Mouse (Mus musculus) kidney, embryonic 14.5 days (tissue): ENCODE measurements at regions not wholly inside any gene's neighbourhood (a gene's known extent, or its start where the extent isn't known, plus 50 kb on each side); places are given as distances from the start of the nearest gene placed in this dataset.

Experiments used
- ATAC-seq: fragments of 200-750 bp; cut with Nextera tagmentation; 2 replicates; pipeline ENCODE4 v1.8.0; 2017; ENCODE audit warnings: moderate number of reproducible peaks, mild to moderate bottlenecking, moderate TSS enrichment, moderate library complexity; ENCODE audit not compliant: low FRiP score, low TSS enrichment
- H3K27ac ChIP-seq: fragments of 300-500 bp; sonication (generic); 2 replicates; pipeline ENCODE4 v1.5.1; 2014; ENCODE audit warnings: low read depth, mild to moderate bottlenecking, low read length, moderate library complexity, mixed read lengths
- H3K27me3 ChIP-seq: fragments of 300-500 bp; sonication (generic); 2 replicates; pipeline ENCODE4 v1.6.1; 2014; ENCODE audit warnings: mild to moderate bottlenecking, low read length; ENCODE audit not compliant: control insufficient read depth, insufficient read depth
- H3K36me3 ChIP-seq: fragments of 300-500 bp; sonication (generic); 2 replicates; pipeline ENCODE4 v1.6.1; 2014; ENCODE audit warnings: low read length, mixed read lengths; ENCODE audit not compliant: control insufficient read depth, insufficient read depth
- H3K4me1 ChIP-seq: fragments of 300-500 bp; sonication (generic); 2 replicates; pipeline ENCODE4 v1.6.1; 2014; ENCODE audit warnings: low read length, mixed read lengths; ENCODE audit not compliant: control insufficient read depth, insufficient read depth
- H3K4me2 ChIP-seq: fragments of 300-500 bp; sonication (generic); replicated peaks from 2 replicates; pipeline ENCODE4 v1.6.1; 2014; ENCODE audit warnings: low read depth, mild to moderate bottlenecking, low read length
- H3K4me3 ChIP-seq: fragments of 300-500 bp; sonication (generic); 2 replicates; pipeline ENCODE4 v1.5.1; 2014; ENCODE audit warnings: mild to moderate bottlenecking, low read length
- H3K9ac ChIP-seq: fragments of 300-500 bp; sonication (generic); 2 replicates; pipeline ENCODE4 v1.6.1; 2014; ENCODE audit warnings: low read depth, mild to moderate bottlenecking, low read length, moderate library complexity
- H3K9me3 ChIP-seq: fragments of 300-500 bp; sonication (generic); 2 replicates; pipeline ENCODE4 v1.6.1; 2016; ENCODE audit warnings: low read length; ENCODE audit not compliant: control insufficient read depth
- WGBS: fragments of 180-500 bp; shearing (Covaris S2); extraction: QIAGEN DNeasy Blood & Tissue Kit; methylation state at CpG from one replicate; pipeline ENCODE4 v1.1.7; 2014; 5-methylcytosine and 5-hydroxymethylcytosine counted together

DNA sequence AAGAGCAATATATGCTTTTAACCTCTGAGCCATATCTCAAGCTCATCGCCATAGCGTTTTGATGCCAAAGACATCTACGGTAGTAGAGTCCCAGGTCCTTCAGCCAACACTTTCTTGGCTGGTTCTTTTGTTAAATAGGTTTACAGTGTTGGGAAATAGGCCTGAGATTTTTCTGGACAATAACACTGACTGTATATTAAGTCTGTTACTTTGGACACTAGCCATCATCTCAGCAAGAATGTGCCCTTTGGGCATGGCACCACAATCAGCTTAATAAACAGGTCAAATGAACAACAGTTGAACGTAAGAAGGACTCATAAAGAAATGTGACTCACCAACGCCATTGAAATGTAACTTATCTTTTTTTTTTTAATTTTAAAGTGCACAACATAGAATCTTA is 68.6 kb upstream of the Adamts9 start:
- no peak for ATAC-seq
- 88% methylated on average over 5 of the region's 5 CpGs for WGBS
- no peak overlapping the region for H3K27ac ChIP-seq
- no peaks in the 10 kb centered on the region for H3K36me3 ChIP-seq
- no peak overlapping the region for H3K4me3 ChIP-seq
- no peaks in the 10 kb centered on the region for H3K27me3 ChIP-seq
- H3K4me2 ChIP-seq = no peak overlapping the region
- no peaks in the 10 kb centered on the region for H3K9me3 ChIP-seq
- H3K4me1 ChIP-seq = 0 out of 2 replicates have a peak, but pooled peaks cover 5% of the 10 kb centered on the region
- H3K9ac ChIP-seq = no peak overlapping the region

DNA sequence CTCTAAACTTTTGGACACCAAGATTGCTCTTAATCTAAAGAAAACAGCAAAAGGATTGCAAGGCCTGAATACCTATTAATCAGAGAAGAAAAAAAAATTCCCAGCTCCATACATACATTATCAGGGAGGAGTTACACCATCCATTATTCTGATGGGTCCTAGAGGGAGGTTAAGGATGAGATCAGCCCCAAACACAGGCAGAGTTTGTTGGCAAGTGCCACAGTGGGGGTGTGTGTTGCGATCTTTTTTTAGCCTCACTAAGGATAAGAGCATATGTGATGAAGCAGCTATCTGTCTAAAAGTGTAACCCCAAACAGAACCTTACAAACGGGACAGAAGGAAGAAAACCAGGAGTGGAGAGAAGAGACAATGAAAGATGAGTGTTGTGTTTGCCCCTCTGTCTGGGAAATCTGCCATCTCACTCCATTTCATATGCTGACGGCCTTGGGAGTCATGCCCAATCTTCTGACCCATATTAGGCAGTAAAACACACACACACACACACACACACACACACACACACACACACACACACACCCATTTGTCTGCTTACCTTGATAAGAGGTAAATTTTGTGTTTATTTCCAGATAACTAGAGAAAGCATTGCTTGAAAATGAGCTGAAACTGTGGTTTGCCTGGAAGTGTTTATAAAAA is 61.4 kb upstream of the Adamts9 start:
- no peak overlapping the region for H3K27ac ChIP-seq
- H3K4me2 ChIP-seq = no peak overlapping the region
- H3K9me3 ChIP-seq = no peaks in the 10 kb centered on the region
- no peaks in the 10 kb centered on the region for H3K36me3 ChIP-seq
- 61% methylated on average over 3 of the region's 3 CpGs for WGBS
- no peak overlapping the region for H3K9ac ChIP-seq
- no peak for ATAC-seq
- no peaks in the 10 kb centered on the region for H3K27me3 ChIP-seq
- no peak overlapping the region for H3K4me3 ChIP-seq
- H3K4me1 ChIP-seq = no peaks in the 10 kb centered on the region

DNA sequence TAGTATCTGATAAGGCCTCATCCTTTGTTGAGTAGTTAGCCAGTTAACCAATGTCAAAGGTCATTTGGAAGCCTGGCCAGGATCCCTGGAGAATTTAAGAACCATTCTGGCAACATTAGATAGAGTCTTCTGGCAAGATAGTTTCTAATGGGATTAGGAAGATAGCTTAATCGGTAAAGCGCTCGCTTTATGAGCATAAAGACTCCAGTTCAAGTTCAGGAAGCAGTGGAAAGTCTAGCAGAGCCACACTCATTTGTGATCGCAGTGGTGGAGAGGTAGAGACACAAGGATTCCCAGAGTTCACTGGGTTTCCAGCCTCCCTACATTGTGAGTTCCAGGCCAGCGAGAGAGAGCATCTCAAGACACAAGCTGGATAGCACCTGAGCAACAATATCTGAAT is 60.5 kb upstream of the Adamts9 start:
- H3K36me3 ChIP-seq = no peaks in the 10 kb centered on the region
- WGBS = 95% methylated on average over 5 of the region's 5 CpGs
- no peaks in the 10 kb centered on the region for H3K27me3 ChIP-seq
- H3K27ac ChIP-seq = no peak overlapping the region
- no peak overlapping the region for H3K4me2 ChIP-seq
- H3K9me3 ChIP-seq = no peaks in the 10 kb centered on the region
- H3K4me3 ChIP-seq = no peak overlapping the region
- no peak overlapping the region for H3K9ac ChIP-seq
- ATAC-seq = no peak
- no peaks in the 10 kb centered on the region for H3K4me1 ChIP-seq

DNA sequence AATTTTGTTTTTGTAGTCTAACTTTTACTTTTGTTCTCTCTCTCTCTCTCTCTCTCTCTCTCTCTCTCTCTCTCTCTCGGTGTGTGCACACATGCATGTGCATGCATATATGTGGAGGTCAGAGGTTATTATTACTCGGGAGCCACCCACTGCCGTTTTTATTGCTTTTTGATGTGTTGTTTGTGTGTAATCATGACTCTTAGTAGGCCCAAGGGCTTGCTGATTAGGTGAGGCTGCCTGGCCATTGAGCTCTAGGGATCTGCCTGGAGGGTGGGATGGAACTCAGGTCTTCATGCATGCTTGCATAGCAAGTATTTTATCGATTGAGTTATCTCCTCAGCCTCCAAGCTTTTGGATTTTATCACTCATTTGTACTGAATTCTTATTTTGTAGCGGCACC is 50.4 kb upstream of the Adamts9 start:
- H3K36me3 ChIP-seq = no peaks in the 10 kb centered on the region
- no peaks in the 10 kb centered on the region for H3K27me3 ChIP-seq
- H3K9me3 ChIP-seq = no peaks in the 10 kb centered on the region
- no peak overlapping the region for H3K4me3 ChIP-seq
- no peak overlapping the region for H3K27ac ChIP-seq
- ATAC-seq = no peak
- no peak overlapping the region for H3K4me2 ChIP-seq
- H3K4me1 ChIP-seq = no peaks in the 10 kb centered on the region
- WGBS = 75% methylated on average over 5 of the region's 5 CpGs
- H3K9ac ChIP-seq = no peak overlapping the region
